ENCODE assay signal across 10 mouse cellular contexts in the genomic region with DNA sequence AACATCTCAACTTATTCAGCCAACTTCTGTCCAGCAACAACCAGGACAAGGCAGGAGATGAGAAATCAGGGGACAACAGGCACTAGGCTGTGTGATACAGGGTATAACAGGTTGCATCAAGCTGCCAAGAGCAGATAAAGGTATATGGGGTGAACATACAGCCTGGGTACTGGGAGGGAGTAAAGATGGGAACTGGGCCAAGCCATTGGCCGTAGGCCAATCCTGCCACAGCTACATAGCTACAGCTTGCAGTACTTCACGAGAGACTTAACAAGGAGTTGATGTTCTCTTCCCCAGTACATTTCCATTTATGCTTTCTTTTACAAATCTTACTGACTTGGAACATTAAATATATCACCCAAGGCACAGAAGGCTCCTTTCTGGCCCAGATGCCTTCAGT.
DNase-seq lines count a peak whose midpoint lies in the region; ATAC-seq lines count a peak whose summit lies in the region.
"Had no signal": no experiment of that assay in that cellular context is flagged by ENCODE, and none has a peak within 500 bp of the region (broad histone marks: within the 10 kb centered on the region; RNA-seq: fewer than 3 reads in every experiment).

No protein-coding gene starts in this region.

- no peaks in the 10 kb centered on the region for H3K27me3 ChIP-seq in intestine, embryonic 15.5 days (replicated peaks)
- H3K27me3 ChIP-seq in intestine, embryonic 16.5 days (replicated peaks; ENCODE audit: control insufficient read depth, insufficient read depth, low read length): no peaks in the 10 kb centered on the region
- H3K27me3 ChIP-seq: megakaryocyte, embryonic 14.5 days had no signal

- H3K9ac ChIP-seq in intestine, embryonic 15.5 days: no peak overlapping the region
- no peak overlapping the region for H3K9ac ChIP-seq in intestine, embryonic 16.5 days (ENCODE audit: low read depth, low read length)

- intact Hi-C loops in heart, postnatal 14 days (cut with DNase I): no loop called here

- peak overlapping the region; percentile 32; the same call in 1 of the 2 replicates for H3K27ac ChIP-seq in intestine, embryonic 15.5 days
- no peak overlapping the region for H3K27ac ChIP-seq in intestine, embryonic 16.5 days (ENCODE audit: low read length)
- H3K27ac ChIP-seq: heart, embryonic 10.5 days had no signal

- WGBS in intestine, embryonic 15.5 days: 41% methylated on average over 2 of the region's 2 CpGs
- WGBS in intestine, embryonic 16.5 days: 52% methylated on average over 2 of the region's 2 CpGs

- no peak overlapping the region for H3K4me2 ChIP-seq in intestine, embryonic 15.5 days (replicated peaks)
- H3K4me2 ChIP-seq in intestine, embryonic 16.5 days (ENCODE audit: low read depth, low read length): no peak overlapping the region

- ATAC-seq in intestine, embryonic 15.5 days: no peak
- ATAC-seq in intestine, embryonic 16.5 days: no peak

- 0 out of 2 replicates have a peak, but pooled peaks cover 2% of the 10 kb centered on the region for H3K4me1 ChIP-seq in intestine, embryonic 15.5 days (replicated peaks)
- H3K4me1 ChIP-seq in intestine, embryonic 16.5 days (ENCODE audit: control insufficient read depth, insufficient read depth, low read length): no peaks in the 10 kb centered on the region
- H3K4me1 ChIP-seq: heart, embryonic 10.5 days; megakaryocyte, embryonic 14.5 days had no signal

- H3K9me3 ChIP-seq in intestine, embryonic 15.5 days: no peaks in the 10 kb centered on the region
- no peaks in the 10 kb centered on the region for H3K9me3 ChIP-seq in intestine, embryonic 16.5 days (ENCODE audit: control insufficient read depth, low read length)
- H3K9me3 ChIP-seq: heart, embryonic 10.5 days had no signal

- DNase-seq in adrenal gland, postnatal 10 days: peak; percentile 68
- DNase-seq in adrenal gland, adult 18-20 months (ENCODE audit: low spot score in 2 of 2): no peak
- DNase-seq in urinary bladder, postnatal 14 days (ENCODE audit: low spot score): peak; percentile 31
- no peak for DNase-seq in urinary bladder, postnatal 4 days (ENCODE audit: low spot score in 2 of 2)
- no peak for DNase-seq in spleen, adult 12 weeks (ENCODE audit: low spot score)
- DNase-seq in heart, postnatal 14 days: no peak

- no peak overlapping the region for H3K4me3 ChIP-seq in intestine, embryonic 15.5 days (replicated peaks)
- H3K4me3 ChIP-seq in intestine, embryonic 16.5 days (ENCODE audit: low read length): no peak overlapping the region
- H3K4me3 ChIP-seq: heart, embryonic 10.5 days; megakaryocyte, embryonic 14.5 days had no signal

- no peaks in the 10 kb centered on the region for H3K36me3 ChIP-seq in intestine, embryonic 15.5 days
- no peaks in the 10 kb centered on the region for H3K36me3 ChIP-seq in intestine, embryonic 16.5 days (ENCODE audit: control insufficient read depth, insufficient read depth, low read length)
- H3K36me3 ChIP-seq: heart, embryonic 10.5 days had no signal

Comparison
In these comparisons a context has a peak if more than half of its experiments do, and no peak if none do; other contexts are left out.
1. DNase-seq: peak in adrenal gland, postnatal 10 days (single experiment) and urinary bladder, postnatal 14 days (single experiment); none in adrenal gland, adult 18-20 months (0 of 2), urinary bladder, postnatal 4 days (0 of 2), spleen, adult 12 weeks (single experiment) and heart, postnatal 14 days (0 of 2).